Mouse (Mus musculus): ENCODE measurements at regions not wholly inside any gene's neighbourhood (a gene's known extent, or its start where the extent isn't known, plus 50 kb on each side); places are given as distances from the start of the nearest gene placed in this dataset.

DNA sequence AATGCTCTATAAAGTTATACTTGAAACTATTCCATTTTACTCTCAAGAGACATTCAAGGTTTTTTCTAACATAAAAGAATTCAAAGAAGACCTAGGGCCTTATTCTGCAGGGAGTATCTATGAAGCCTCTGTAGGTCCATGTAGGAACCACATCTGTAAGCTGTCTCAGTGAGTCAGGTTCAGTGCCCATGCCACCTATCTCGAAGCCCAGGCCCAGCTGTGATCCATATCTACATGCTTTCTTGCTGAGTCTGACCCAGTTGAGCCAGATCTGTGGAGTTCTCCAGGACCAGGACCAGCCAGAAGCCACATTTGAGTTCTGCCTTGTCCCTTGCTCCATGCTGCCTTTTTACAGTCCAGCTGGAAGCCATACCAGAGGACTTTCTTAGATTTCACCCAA lies 142.2 kb upstream of the Bmp4 start:
- in situ Hi-C loops (cut with MboI, MseI), result no loop called here

DNA sequence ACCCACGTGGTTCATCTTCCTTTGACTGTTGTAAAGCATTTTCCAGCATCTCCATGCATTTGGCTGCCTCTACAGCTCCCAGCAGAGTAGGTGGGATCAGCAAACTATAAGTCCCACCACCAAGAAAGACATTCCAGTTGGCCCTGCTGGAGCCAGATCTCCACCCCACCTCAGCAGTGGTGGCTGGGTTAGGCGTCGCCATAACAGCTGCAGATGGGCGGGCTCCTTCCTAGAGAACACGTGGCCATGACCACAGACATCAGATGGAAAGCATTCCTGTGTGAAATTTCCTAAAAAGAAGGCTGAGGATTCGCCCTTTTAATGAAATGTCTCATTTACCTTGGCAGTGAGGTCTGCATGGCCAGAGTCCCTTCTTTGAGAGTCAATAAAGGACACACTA lies 140.0 kb upstream of the Bmp4 start:
- in situ Hi-C loops (cut with MboI, MseI), result no loop called here

DNA sequence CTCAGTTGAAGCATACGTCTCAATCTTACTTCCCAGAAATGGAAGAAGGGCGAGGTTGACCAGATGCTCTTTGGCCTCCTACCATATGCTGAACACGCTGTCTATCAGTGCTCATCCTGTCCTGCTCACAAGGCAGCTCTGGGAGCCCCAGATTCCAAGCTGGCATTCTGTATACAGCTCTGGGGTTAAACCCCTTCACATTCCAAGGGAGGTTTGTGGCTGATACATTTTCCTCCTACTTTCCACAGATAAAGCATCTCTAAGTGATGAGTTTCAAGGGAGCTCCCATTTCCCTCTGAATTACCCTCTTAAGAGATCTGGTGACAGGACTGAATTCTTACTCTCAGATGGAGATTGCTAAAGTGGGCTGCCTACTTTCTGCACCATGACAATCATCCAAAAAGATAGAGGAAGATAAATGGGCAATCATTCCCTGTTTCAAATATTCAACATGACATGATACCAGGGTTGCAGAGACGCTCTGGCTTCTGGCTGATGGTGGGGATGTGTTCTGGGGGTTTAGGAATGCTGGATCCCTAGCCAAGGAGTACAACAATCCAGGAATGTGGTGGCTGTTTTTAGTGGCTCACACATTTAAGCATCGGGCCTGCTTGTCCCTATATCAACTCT lies 138.7 kb upstream of the Bmp4 start:
- in situ Hi-C loops (cut with MboI, MseI), result no loop called here

DNA sequence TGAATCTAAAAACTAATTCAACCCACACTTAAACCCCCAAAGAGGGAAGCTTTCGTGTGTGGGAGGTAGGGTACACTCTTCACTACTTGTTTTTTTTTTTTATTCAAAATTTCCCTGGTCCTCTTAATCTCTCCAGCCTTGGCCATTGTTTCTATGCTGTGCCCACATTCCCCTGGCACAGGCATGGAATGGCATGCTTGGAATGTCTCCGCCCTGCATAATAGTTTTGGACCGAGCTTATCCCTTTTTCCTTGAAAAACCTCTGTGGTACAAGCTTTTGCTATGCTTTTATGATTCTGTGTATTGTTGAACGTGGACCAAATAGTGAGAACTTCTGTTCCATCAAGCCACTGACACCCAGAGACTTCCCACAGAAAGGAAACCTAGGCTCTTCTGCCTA lies 126.8 kb upstream of the Bmp4 start:
- in situ Hi-C loops (cut with MboI, MseI), result no loop called here

DNA sequence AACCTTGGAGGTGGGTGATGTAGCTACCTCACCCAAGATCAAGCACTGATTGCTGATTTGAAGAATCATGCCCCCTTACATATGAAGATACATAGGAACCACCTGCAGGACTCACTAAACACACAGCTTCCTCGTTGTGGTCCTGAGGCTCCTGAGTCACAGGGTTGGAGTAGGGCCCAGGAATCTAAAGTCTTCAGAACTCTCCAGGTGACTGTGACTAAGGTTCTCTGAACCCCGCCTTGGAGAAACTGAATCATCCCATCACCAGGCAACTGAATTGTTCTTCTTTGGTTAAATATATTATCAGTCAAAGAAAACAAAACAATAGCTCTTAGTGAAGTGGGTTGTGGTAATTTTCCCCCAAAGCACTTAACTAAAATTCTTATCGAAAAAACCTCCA lies 125.8 kb upstream of the Bmp4 start:
- in situ Hi-C loops (cut with MboI, MseI), result no loop called here

DNA sequence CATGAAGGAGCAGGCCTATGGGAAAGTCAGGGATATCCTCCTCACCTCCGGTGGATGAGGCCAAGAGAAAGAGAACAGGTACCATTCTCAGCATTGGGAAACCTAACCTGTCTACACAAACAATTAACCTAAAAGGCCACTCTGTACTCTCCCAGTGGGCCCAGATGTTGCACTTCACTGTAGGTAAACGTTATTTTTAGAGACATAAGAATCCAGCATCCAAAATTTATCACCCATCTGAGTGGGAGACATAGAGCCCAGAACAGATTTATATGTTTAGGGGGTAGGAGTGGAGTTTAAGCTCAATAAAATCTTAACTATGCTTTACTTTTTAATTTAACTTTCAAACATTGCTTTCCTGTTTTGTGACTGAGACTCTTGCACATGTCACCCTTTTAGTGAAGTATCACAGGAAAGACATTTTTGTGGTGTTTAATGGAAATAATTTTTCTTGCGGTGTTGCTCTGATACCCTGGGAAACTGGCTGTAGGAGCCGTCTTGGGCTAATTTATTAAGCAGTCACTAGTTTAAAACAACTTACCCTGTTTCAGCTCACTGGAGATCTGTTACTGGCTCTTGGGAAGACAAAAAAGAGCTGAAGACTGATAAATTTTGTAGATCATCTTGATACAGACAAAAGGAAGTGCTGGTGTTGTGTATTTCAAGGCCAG lies 123.9 kb upstream of the Bmp4 start:
- in situ Hi-C loops (cut with MboI, MseI), result no loop called here

DNA sequence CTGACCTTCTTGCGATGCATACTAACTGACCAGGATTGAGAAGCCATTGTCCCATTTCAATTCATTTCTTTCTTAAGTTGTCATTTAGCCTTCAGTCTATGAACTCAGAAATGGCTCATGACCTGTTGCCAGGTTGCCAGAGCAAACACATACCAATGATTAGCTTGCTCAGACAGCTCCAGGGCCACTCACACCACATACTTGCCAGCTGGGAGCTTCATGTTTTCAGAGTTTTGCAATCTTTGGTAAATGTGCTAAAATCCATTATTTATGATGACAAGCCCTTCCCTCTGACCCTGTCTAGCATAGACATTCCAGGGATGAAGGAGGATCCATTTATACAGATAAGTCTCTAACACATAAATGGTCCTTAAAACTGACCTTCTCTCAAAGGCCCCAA lies 121.6 kb upstream of the Bmp4 start:
- in situ Hi-C loops (cut with MboI, MseI), result no loop called here

DNA sequence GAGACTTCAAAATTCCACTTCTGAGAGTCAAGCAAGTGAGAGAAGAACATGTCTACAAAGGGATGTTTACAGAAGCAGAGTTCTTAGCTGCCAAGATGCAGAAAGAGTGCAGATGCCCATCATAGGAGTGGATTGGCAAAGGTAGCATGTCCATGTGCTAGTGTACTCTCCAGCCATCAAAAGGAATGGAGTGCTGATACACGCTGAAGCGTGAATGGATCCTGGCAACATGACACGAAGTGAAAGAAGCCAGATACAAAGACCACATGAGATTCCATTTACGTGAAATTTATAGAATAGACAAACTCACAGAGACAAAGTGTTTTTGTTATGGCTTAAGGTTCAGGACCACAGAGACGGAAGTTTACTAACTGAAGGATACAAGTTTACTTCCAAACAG lies 118.4 kb upstream of the Bmp4 start:
- in situ Hi-C loops (cut with MboI, MseI), result no loop called here

DNA sequence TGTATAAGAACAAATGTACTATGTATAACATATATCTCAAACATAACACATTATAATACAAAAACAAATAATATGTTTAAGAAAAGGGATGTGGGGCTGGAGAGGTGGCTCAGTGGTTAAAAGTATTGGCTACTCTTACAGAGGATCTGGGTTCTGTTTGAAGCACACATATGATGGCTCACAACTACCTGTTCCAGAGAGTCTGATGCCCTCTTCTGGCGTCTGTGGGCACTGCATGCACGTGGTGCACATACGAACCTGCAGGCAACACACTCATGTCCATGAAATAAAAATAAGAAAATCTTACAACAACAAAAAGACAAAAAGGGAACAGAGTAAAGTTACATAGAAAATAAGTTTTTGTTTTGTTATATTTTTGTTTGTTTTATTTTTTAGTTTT lies 114.8 kb upstream of the Bmp4 start:
- in situ Hi-C loops (cut with MboI, MseI), result no loop called here

DNA sequence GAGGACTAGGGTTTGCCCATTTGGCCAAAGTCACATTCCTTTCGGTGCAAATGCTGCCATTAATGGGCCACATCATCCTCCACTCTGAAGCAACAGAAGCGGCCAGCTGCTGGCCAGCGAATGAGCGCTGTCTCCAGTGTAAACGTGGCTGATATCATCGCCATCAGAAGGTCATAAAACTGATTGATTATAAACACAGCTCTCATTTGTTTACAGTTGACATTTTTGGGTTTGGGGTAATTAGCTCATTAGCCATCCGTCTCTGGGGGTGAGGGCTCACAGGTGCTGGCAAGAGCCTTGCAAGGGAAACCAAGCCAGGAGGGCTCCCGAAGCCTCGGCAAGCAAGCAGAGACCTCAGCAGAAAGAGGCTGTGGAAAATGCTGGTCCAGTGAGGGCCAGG lies 101.1 kb upstream of the Bmp4 start:
- in situ Hi-C loops (cut with MboI, MseI), result no loop called here

DNA sequence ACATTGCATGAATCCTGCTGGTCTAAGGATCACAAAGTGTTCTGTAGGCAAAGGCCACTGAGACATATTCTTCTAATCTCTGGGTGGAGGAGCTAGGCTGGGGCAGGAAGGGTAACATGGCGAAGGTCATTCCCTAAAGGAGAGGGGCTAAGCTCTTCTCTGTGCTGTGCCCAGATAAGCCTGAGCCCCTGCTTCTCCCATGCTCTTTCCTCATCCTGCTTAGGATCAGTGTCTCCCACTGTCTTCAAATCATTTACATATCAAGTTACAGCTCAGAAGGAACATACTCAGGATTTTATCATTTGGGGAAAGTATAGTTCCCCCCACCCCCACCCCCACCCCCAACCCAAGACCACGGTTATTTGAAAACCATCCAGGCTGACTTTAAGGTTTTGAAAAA lies 100.7 kb upstream of the Bmp4 start:
- in situ Hi-C loops (cut with MboI, MseI), result no loop called here

DNA sequence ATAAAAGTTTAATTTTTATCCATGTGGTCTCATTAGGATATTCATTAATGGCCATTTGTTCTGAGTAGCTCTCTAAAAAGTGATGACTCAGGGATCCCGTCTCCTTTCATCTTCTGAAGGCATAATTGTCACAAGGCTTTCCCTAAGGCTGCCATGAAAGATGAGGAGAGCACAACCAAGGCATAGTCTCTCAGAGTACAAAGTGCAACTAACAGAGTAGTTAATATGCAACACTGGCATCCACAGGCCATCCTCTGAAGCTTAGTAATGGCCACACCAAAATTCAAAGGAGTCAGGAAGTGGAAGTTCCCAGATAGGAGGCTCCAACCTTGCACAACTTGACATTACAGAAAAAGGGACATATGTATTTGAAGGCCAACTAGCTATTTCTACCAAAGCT lies 97.1 kb upstream of the Bmp4 start:
- in situ Hi-C loops (cut with MboI, MseI), result no loop called here

DNA sequence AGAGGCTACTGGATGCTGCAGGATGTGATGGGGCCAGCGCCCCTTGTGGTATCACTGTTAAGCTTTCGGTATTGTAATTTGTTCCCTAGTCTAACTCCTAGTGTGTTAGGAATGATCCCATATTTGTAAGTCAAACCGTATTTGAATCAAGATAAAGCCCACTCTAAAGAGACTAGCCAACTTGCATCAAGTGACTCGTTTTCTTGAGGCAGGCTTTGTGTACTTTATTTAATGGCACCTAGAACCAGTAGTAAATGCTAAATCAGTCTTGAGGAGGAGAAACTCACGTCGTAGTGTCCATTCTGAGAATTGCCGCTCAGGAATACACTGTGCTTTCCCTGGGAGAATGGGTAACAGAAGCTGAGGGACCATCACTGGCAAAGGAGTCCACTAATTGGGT lies 89.9 kb upstream of the Bmp4 start:
- in situ Hi-C loops (cut with MboI, MseI), result no loop called here

DNA sequence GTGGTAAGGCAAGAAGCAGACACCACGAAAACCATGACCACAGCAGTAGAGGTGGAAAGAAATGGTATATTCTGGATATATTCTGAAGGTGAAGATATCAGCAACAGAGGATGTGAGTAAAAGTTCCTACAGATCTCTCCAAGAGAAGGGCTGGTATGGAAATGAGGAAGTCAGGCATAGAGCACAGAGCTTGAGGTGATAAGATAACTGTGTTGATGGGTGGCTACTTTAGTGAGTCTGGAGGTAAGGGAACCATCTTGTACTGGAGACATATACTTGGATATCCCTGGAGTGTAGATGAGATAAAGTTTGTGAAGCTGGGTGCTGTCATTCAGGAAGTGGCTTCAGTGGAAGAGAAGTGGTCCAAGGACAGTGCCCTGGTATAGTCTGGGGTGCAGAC lies 85.5 kb upstream of the Bmp4 start:
- in situ Hi-C loops (cut with MboI, MseI), result no loop called here

DNA sequence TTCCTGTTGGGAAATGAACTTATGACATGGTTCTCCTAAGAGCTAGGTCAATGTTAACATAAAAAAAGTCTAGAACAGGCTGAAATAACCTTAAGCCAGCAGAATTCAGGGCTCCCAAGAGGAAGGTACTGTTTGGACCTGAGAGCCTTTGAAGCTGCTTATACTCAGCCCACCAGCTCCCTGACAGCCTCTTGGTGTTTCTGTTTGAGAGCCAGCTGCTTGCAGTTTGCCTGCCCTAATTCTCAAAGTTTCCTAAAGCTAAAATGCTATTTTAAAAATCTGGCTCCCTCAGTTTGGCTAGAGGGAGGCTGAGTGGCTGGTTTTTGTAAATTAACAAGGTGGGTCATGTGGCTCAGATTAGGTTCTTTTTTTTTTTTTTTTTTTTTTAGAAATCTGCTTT lies 72.5 kb upstream of the Bmp4 start:
- in situ Hi-C loops (cut with MboI, MseI), result no loop called here

DNA sequence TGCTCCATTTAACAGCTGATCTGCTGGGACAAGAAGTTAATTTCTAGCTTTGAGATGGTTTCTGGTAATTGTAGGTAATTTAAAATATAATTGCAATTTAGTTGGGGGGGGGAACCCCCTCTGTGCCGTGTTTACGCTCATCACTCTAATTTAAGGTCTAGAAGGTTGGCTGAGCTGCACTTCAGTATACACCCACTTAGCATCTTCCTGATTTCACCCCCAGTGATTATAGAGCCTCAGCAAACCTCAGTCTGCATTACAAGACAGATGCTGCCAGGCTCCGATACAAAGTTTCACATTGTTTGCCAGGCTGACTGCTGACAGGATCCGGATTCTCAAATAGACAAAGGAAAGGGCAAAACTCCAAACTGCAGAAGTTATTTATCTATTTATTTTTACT lies 71.5 kb upstream of the Bmp4 start:
- in situ Hi-C loops (cut with MboI, MseI), result no loop called here

DNA sequence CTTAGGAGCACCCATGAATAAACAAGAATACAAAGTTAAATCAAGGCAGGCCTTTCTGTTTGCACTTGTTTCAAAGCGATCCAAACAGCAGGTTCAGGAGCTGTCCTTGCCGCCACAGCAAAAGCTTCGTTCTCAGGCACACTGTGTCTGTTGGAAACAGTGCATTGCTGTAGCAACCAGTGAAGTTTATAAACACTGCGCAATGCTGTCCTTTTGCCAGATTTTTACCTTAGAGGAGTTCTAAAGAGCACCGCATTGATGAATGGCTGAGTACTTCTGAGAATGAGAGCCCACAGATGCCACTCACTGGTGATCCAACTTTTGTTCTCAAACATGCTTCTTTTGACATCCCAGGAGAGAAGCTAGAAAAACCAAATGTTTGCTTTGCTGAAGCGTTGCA lies 64.0 kb upstream of the Bmp4 start:
- in situ Hi-C loops (cut with MboI, MseI), result no loop called here

DNA sequence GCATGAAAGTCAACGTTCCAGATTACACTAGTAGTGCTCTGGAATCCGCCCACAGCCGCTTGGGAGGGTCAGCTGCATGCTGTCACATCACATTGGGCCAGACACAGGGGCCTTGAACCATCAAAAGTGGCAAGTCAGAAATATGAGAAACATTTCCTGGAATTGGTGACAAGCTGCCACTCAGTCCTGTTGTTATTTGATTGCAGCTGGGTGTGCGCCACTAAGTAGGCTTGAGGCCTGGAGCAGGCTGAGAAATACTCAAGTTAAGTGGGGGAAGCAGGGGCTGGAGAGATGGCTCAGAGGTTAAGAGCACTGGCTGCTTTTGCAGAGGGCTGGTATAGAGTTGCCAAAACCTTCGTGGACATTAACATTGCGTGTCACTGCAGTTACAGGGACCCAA lies 51.2 kb upstream of the Bmp4 start:
- in situ Hi-C loops (cut with MboI, MseI), result no loop called here

All from T-helper 2 cell (primary cell).